Mouse (Mus musculus): ENCODE measurements at regions not wholly inside any gene's neighbourhood (a gene's known extent, or its start where the extent isn't known, plus 50 kb on each side); places are given as distances from the start of the nearest gene placed in this dataset.

DNA sequence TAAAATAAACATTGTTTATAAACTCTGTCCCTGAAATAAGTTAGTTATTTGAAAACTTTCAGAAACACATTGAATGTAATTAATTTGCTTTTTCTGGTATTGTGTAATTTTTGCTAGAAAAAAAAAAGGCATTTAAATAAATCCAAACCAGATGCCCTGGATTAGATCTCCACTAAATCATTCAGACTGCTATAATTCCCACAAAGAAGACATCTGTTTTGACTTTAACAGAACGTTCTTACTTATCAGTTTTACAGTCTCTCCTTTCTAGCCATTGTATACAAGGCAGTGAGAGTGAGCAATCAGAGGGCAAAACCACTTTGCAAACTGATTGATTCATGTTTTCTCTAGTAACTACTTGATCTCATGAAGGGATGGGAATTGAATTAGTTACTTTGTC is 478.8 kb downstream of the Slitrk6 start:
- in situ Hi-C loops (cut with MboI; ENCODE audit: unreplicated experiment in 2 of 2): no loop called here

DNA sequence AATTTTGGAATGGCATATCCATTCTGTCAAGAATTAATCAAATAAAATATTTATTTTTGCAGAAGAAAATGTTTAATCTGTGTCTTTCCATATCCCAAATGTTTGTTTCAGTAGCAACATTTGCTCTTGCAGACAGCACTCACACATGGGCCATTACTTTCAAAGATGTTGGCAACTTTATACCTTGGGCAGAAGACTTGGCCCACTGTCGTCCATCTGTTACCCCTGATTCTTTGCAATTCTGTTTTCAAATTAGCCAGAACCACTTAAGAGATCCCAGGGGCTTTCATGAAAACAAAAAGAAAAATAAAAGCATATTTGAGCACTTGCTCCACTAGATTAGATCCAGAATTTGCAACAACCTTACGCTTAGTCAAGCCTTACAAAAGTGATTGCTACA is 483.7 kb downstream of the Slitrk6 start:
- in situ Hi-C loops (cut with MboI; ENCODE audit: unreplicated experiment in 2 of 2): no loop called here

GRCm38 (mm10) chr14:110244466-110244865 is 510.5 kb downstream of the Slitrk6 start:
- in situ Hi-C loops (cut with MboI; ENCODE audit: unreplicated experiment in 2 of 2): no loop called here

DNA sequence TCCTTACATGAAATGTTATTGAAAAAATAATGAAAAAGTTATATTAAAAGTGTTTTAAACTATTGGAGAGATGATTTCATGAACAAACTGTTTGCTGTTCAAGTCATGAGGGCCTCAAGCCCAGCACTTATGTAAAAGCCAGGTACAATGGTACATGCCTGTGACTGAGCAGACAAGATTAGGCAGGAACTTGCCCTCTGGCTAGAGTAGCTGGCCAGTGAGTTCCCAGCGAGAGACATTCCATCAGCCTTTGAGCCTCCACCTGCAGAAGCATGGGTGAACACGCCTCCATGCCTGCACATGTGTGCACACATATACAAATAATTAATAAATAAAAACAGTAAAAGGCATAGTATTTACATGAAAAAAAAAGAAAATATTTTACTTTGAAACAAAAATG is 511.4 kb downstream of the Slitrk6 start:
- in situ Hi-C loops (cut with MboI; ENCODE audit: unreplicated experiment in 2 of 2): no loop called here

DNA sequence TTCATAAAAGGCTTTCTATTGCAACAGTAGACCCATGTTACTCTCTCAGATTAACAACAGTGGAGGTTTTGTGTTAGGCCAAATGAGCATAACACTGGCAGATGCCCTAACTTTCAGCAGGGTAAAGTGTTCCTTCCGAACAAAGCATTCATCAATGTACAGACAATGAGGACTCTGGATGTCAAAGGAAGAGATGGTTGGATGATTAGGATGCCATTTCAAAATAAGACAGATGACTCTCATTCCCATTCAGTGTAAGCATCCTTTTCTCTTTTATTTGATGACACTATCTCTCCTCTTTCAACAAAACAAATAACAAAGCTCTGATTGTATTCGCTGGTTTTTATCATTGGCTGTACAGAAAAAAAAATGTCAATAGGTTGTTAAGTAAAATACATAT is 516.1 kb downstream of the Slitrk6 start:
- in situ Hi-C loops (cut with MboI; ENCODE audit: unreplicated experiment in 2 of 2): no loop called here

DNA sequence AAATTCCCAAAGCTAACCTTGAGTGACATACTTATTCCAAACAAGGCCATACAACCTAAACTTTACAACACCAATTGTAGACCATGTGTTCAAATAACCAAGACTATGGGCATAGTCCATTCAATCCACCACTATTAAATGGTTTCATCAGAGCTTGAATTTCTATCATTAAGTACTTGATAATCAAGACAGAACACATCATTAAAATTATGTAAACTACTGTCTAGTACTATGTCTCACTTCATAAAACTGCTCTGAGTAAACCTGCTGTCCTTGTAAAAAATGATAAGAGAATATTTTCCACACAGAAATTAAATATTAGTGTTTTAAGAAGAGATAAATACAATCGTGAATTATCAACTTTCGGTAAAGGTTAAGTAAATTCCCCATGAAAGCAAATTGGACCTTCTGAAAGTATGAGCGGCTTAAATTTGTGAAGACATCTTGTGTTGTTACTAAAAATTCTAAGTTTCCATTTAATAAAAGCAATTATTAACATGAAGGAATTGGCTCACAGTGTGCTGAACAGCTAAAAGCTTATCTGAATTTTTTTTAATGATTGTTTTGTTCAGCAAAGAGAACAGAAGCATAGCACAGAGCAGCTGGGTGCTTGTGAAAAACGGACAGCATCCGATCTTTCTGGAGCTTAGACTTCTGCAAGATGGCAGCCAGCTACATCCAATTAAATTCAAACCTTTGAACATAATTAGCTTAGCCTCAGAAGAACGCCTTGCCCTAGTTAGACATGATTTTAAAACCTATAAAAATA is 530.1 kb downstream of the Slitrk6 start:
- in situ Hi-C loops (cut with MboI; ENCODE audit: unreplicated experiment in 2 of 2): no loop called here

GRCm38 (mm10) chr14:110190987-110191607 is 563.9 kb downstream of the Slitrk6 start:
- in situ Hi-C loops (cut with MboI; ENCODE audit: unreplicated experiment in 2 of 2): no loop called here

- in situ Hi-C loops (cut with MboI; ENCODE audit: unreplicated experiment in 2 of 2): no loop called here
Observed at GRCm38 (mm10) chr14:110190471-110190870, 564.5 kb downstream of the Slitrk6 start.

GRCm38 (mm10) chr14:110179166-110179565 is 575.8 kb downstream of the Slitrk6 start:
- in situ Hi-C loops (cut with MboI; ENCODE audit: unreplicated experiment in 2 of 2): no loop called here

DNA sequence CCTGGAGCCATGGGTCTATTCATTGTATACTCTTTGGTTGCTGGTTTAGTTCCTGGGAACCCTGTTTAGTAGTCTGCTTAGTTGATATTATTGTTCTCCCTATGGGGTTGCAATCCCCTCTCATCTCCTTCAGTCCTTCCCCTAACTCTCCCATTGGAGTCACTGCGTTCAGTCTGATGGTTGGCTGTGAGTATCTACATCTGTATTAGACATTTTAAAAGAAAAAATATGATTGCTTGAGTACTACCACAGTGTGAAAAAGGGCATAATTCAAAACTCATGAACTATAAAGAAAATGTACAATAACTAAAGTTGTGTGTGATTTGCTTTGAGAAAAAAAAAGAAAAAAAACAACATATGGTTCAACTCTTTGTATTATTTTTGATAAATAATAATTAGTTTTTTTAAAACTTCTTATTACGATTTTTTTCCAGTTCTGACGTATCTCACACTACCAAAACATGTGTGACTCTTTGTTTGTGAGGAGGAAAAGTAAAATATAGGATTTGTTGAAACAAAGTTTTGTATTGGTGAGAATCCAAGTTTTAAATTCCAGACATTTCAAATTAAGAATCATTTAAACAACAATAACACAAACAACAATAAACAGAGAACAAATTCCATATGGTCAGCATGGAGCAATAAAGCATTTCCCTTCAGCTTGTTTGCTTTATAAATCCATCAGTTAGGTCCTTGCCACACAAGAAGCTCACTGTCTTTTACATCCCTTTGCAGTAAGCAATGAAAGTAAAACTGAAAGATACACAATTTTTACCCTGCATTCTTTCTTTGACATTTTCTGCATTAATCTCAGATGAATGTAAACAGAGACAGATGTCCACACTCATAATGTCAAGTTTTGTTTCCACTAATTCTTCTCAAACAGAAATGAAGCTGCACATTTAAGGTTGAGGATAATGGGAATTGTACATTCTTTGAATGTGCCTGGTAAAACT is 583.5 kb downstream of the Slitrk6 start:
- in situ Hi-C loops (cut with MboI; ENCODE audit: unreplicated experiment in 2 of 2): no loop called here

GRCm38 (mm10) chr14:110168632-110169031 is 586.3 kb downstream of the Slitrk6 start:
- in situ Hi-C loops (cut with MboI; ENCODE audit: unreplicated experiment in 2 of 2): no loop called here

DNA sequence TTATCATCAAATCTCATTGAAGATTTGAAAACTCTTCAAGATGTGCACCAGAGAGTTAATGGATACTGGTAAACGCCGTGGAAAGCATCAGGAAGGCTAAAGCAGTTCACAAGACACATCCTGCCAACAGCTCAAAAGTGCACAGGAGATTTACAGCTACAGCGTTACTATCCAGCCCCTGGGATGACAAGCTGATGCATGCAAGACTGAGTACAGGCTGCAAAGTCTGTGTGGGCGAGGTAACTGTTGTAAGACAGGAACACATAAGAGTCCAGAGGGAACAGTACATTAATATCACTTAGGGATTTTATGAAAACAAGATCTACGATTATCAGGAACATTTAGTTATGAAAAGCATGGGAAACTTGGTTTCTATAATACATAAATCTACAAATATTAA is 626.7 kb downstream of the Slitrk6 start:
- in situ Hi-C loops (cut with MboI; ENCODE audit: unreplicated experiment in 2 of 2): no loop called here

- in situ Hi-C loops (cut with MboI; ENCODE audit: unreplicated experiment in 2 of 2): no loop called here
Observed at GRCm38 (mm10) chr14:110125936-110126710, 628.8 kb downstream of the Slitrk6 start.

- in situ Hi-C loops (cut with MboI; ENCODE audit: unreplicated experiment in 2 of 2): no loop called here
Observed at GRCm38 (mm10) chr14:110122710-110123109, 632.2 kb downstream of the Slitrk6 start.

DNA sequence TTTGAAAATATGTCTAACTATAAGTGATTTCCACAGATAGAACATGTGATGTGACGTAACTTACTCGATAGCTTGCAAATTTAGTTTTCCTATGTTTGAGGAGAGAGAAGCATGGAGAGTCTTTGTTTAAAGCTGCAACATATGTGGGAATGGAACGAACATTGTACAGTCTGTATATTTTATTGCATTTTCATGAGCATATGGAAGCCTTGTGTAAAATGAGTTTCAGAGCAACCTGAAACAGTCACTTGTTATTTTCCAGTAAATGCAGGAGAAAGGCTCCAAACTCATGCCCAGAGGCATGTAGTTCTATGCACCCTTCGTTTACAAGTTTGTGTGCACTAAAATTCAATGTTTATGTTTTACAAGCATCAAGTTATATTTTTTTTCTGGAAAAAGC is 639.4 kb downstream of the Slitrk6 start:
- in situ Hi-C loops (cut with MboI; ENCODE audit: unreplicated experiment in 2 of 2): no loop called here

- in situ Hi-C loops (cut with MboI; ENCODE audit: unreplicated experiment in 2 of 2): no loop called here
Observed at GRCm38 (mm10) chr14:110100852-110101251, 654.1 kb downstream of the Slitrk6 start.

DNA sequence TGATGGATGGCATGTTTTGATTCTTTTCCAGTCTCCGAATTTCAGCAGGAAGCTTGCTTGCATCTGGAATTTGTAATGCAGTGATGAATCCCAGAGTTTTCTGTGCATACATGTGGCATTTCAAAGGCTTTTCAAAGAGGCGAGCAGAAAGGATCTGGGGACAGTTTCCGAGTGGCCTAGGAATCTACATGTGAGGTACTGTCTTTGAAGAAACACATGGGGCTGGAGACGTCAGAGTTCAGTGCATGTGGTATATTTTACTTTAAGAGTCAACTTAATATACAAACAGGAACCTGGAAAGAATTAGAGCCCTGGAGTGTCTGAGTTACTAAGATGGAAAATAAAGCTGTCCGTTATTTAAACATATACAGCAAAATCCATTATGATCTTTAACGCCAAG is 676.6 kb downstream of the Slitrk6 start:
- in situ Hi-C loops (cut with MboI; ENCODE audit: unreplicated experiment in 2 of 2): no loop called here

DNA sequence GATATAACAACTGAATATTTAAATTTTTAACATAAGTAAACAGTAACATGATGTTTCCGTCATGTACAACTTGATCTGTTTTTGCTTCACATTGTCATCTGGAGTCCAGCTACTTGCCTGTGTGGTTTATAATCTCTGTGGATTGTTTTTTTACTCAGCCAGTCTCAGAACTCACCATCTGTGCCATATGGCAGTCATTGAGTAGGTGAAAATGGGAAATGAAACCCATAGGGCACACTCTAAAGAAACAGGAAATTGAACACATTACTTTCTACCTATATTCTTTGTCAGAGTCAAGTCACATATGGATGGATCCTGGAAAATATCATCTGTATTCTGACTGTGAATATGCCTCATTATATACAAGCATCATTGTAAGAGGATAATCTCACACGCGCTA is 707.2 kb downstream of the Slitrk6 start:
- in situ Hi-C loops (cut with MboI; ENCODE audit: unreplicated experiment in 2 of 2): no loop called here

- in situ Hi-C loops (cut with MboI; ENCODE audit: unreplicated experiment in 2 of 2): no loop called here
Observed at GRCm38 (mm10) chr14:110043211-110043610, 711.7 kb downstream of the Slitrk6 start.

GRCm38 (mm10) chr14:110021812-110022211 is 733.1 kb downstream of the Slitrk6 start:
- in situ Hi-C loops (cut with MboI; ENCODE audit: unreplicated experiment in 2 of 2): no loop called here

Measured in v-Abl transformed pro-B cells (cell line).